ENCODE assay signal across 24 mouse cellular contexts in the genomic region with DNA sequence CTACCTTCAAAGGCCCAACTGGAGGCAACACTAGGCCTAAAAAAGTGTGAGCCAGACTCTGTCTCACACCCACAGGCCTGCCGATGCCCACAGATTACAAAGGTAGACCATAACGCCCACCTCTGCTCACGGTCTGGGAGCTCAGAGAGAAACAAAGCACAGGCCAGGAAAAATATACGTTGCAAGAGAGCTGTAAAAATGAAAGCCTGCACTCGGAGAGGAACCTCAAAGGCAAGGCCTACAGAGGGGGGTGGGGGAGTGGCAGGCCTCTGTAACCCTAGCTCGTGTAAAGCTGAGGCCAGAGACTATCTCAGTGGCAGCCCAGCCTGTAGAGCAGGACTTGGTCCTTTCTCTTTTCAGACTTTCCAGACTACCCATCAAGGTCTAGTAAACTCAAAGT. TPM values are rescaled to one million over a fixed set of nuclear protein-coding genes. Genes with fewer than 3 reads are reported as not detected.
DNase-seq lines count a peak whose midpoint lies in the region; ATAC-seq and TF ChIP-seq lines count a peak whose summit lies in the region.
"Had no signal": no experiment of that assay in that cellular context is flagged by ENCODE, and none has a peak within 500 bp of the region (broad histone marks: within the 10 kb centered on the region; RNA-seq: fewer than 3 reads in every experiment).

No protein-coding gene starts in this region.

- no peak for DNase-seq in kidney, adult 18-20 months
- peak; percentile 66 for DNase-seq in CD4-positive helper T cell, adult 2 months (ENCODE audit: low read depth, low spot score)
- peak; percentile 42 for DNase-seq in R1 (ENCODE audit: low read depth, low spot score)
- DNase-seq in midbrain, postnatal 0 days (ENCODE audit: low spot score), result no peak
- DNase-seq in adrenal gland, adult 2 months, result no peak
- no peak for DNase-seq in ovary, adult 18-20 months (ENCODE audit: low spot score)
- DNase-seq: adrenal gland, postnatal 25 days; cerebellum, adult 2 months; cerebellum, postnatal 36 days; heart, postnatal 14 days; kidney, postnatal 10 days; lung, adult 2 months; retina, postnatal 1 day; thymus, postnatal 4 days had no signal

- peaks cover 71% of the 10 kb centered on the region for H3K36me3 ChIP-seq in kidney, embryonic 14.5 days (ENCODE audit: control insufficient read depth, insufficient read depth, low read length)
- peaks cover 53% of the 10 kb centered on the region for H3K36me3 ChIP-seq in midbrain, postnatal 0 days (ENCODE audit: insufficient read depth, low read length)

- TF ChIP-seq CTCF in midbrain, postnatal 0 days (IDR thresholded peaks at IDR 0.05), result no peak

- ATAC-seq in kidney, embryonic 14.5 days (ENCODE audit: low FRiP score, low TSS enrichment), result 0 out of 2 replicates have a peak, but pooled peaks have one; percentile 49
- peak; percentile 67 for ATAC-seq in inflammation-experienced regulatory T-cells, adult 6 months
- no peak for ATAC-seq in midbrain, postnatal 0 days (ENCODE audit: low FRiP score)
- ATAC-seq: forebrain, embryonic 14.5 days; midbrain, embryonic 15.5 days had no signal

- H3K4me2 ChIP-seq in kidney, embryonic 14.5 days (replicated peaks; ENCODE audit: low read depth, low read length), result no peak overlapping the region
- no peak overlapping the region for H3K4me2 ChIP-seq in midbrain, postnatal 0 days (ENCODE audit: low read depth, low read length, poor library complexity, severe bottlenecking)
- H3K4me2 ChIP-seq: heart, embryonic 11.5 days; hindbrain, embryonic 12.5 days; liver, embryonic 11.5 days; midbrain, embryonic 15.5 days had no signal

- H3K27me3 ChIP-seq in kidney, embryonic 14.5 days (ENCODE audit: control insufficient read depth, insufficient read depth, low read length), result no peaks in the 10 kb centered on the region
- no peaks in the 10 kb centered on the region for H3K27me3 ChIP-seq in midbrain, postnatal 0 days (ENCODE audit: insufficient read depth, low read length)
- H3K27me3 ChIP-seq: hindbrain, embryonic 12.5 days; megakaryocyte, embryonic 14.5 days; midbrain, embryonic 15.5 days had no signal

- no peaks in the 10 kb centered on the region for H3K9me3 ChIP-seq in kidney, embryonic 14.5 days (ENCODE audit: control insufficient read depth, low read length)
- H3K9me3 ChIP-seq in midbrain, postnatal 0 days (ENCODE audit: low read length), result no peaks in the 10 kb centered on the region
- H3K9me3 ChIP-seq: hindbrain, embryonic 12.5 days; megakaryocyte, embryonic 14.5 days; midbrain, embryonic 15.5 days had no signal

- WGBS in kidney, embryonic 14.5 days, result 40% methylated on average over 6 of the region's 6 CpGs
- WGBS in midbrain, postnatal 0 days, result 82% methylated on average over 6 of the region's 6 CpGs

- no peak overlapping the region for H3K4me3 ChIP-seq in kidney, embryonic 14.5 days (ENCODE audit: low read length)
- H3K4me3 ChIP-seq in midbrain, postnatal 0 days (ENCODE audit: low read depth, low read length), result no peak overlapping the region
- H3K4me3 ChIP-seq: hindbrain, embryonic 12.5 days; megakaryocyte, embryonic 14.5 days; midbrain, embryonic 15.5 days had no signal

- H3K27ac ChIP-seq in kidney, embryonic 14.5 days (ENCODE audit: low read depth, low read length), result no peak overlapping the region
- no peak overlapping the region for H3K27ac ChIP-seq in midbrain, postnatal 0 days (ENCODE audit: low read depth, low read length)
- H3K27ac ChIP-seq: hindbrain, embryonic 12.5 days; midbrain, embryonic 15.5 days had no signal

- no peaks in the 10 kb centered on the region for H3K4me1 ChIP-seq in kidney, embryonic 14.5 days (ENCODE audit: control insufficient read depth, insufficient read depth, low read length)
- no peaks in the 10 kb centered on the region for H3K4me1 ChIP-seq in midbrain, postnatal 0 days (ENCODE audit: insufficient read depth, low read length)
- H3K4me1 ChIP-seq: hindbrain, embryonic 12.5 days; midbrain, embryonic 15.5 days had no signal

- H3K9ac ChIP-seq in kidney, embryonic 14.5 days (ENCODE audit: low read depth, low read length), result no peak overlapping the region
- H3K9ac ChIP-seq in midbrain, postnatal 0 days (replicated peaks; ENCODE audit: low read length, poor library complexity, severe bottlenecking), result no peak overlapping the region
- H3K9ac ChIP-seq: hindbrain, embryonic 12.5 days; midbrain, embryonic 15.5 days had no signal

RNA-seq across cellular contexts. Expression of a gene that starts 13.4 kb away (rescaled TPM):
- polyA plus RNA-seq in kidney, embryonic 14.5 days (2014; fragmentation: Nextera tagmentation; extraction: Ambion mirVana), result 66.4 and 131 TPM in 2 replicates
- polyA plus RNA-seq in inflammation-experienced regulatory T-cells, adult 6 months (2017; shearing (Covaris generic)), result 10 to 100 TPM; 32.6 to 52.2 (median 45.6) TPM
- 68.8 and 72.7 TPM in 2 replicates for total RNA-seq in midbrain, postnatal 0 days (2014; rRNA removed)
- polyA plus RNA-seq in midbrain, postnatal 0 days (2015; fragmentation: Nextera tagmentation; extraction: Ambion mirVana), result 45.5 and 46.0 TPM in 2 replicates
- 10 to 100 TPM; 82.7 to 96.5 TPM for total RNA-seq in adrenal gland, adult 2 months (2021)
- polyA plus RNA-seq in adrenal gland, adult 2 months (2012; rRNA removed), result 86.7 and 89.4 TPM in 2 replicates

RNA-seq across cellular contexts. Expression of a gene that starts 29.8 kb away (rescaled TPM):
- 20.4 and 35.8 TPM in 2 replicates for polyA plus RNA-seq in kidney, embryonic 14.5 days (2014; fragmentation: Nextera tagmentation; extraction: Ambion mirVana)
- polyA plus RNA-seq in inflammation-experienced regulatory T-cells, adult 6 months (2017; shearing (Covaris generic)), result 10 to 100 TPM; 30.3 to 73.9 (median 72.5) TPM
- total RNA-seq in midbrain, postnatal 0 days (2014; rRNA removed), result 164 and 176 TPM in 2 replicates
- polyA plus RNA-seq in midbrain, postnatal 0 days (2015; fragmentation: Nextera tagmentation; extraction: Ambion mirVana), result 164 and 174 TPM in 2 replicates
- total RNA-seq in adrenal gland, adult 2 months (2021), result 10 to 100 TPM; 38.7 to 39.3 TPM
- 22.8 and 24.1 TPM in 2 replicates for polyA plus RNA-seq in adrenal gland, adult 2 months (2012; rRNA removed)

RNA-seq across cellular contexts. Expression of a gene that starts 29.9 kb away (rescaled TPM):
- 0.11 and 0.37 TPM in 2 replicates for polyA plus RNA-seq in kidney, embryonic 14.5 days (2014; fragmentation: Nextera tagmentation; extraction: Ambion mirVana)
- not detected for polyA plus RNA-seq in inflammation-experienced regulatory T-cells, adult 6 months (2017; shearing (Covaris generic))
- 0.47 and 1.1 TPM in 2 replicates for total RNA-seq in midbrain, postnatal 0 days (2014; rRNA removed)
- polyA plus RNA-seq in midbrain, postnatal 0 days (2015; fragmentation: Nextera tagmentation; extraction: Ambion mirVana), result 0.51 and 0.60 TPM in 2 replicates
- under 1 TPM in 1 of 2 experiments, not detected in 1; 0.09 TPM for total RNA-seq in adrenal gland, adult 2 months (2021)
- polyA plus RNA-seq in adrenal gland, adult 2 months (2012; rRNA removed), result not detected in 2 replicates
- total RNA-seq: gastrocnemius, postnatal 4 days; neutrophil, adult 5-6 weeks had no signal

RNA-seq across cellular contexts. Expression of a gene that starts 43.7 kb away (rescaled TPM):
- polyA plus RNA-seq in kidney, embryonic 14.5 days (2014; fragmentation: Nextera tagmentation; extraction: Ambion mirVana), result not detected in 2 replicates
- not detected for polyA plus RNA-seq in inflammation-experienced regulatory T-cells, adult 6 months (2017; shearing (Covaris generic))
- total RNA-seq in midbrain, postnatal 0 days (2014; rRNA removed), result 0.16 and 0.19 TPM in 2 replicates
- polyA plus RNA-seq in midbrain, postnatal 0 days (2015; fragmentation: Nextera tagmentation; extraction: Ambion mirVana), result 0.09 and 0.12 TPM in 2 replicates
- not detected for total RNA-seq in adrenal gland, adult 2 months (2021)
- polyA plus RNA-seq in adrenal gland, adult 2 months (2012; rRNA removed), result 0.11 and 0.12 TPM in 2 replicates
- total RNA-seq: adrenal gland, postnatal 25 days; gastrocnemius, postnatal 4 days; heart, postnatal 14 days; neutrophil, adult 5-6 weeks had no signal
- polyA plus RNA-seq: forebrain, embryonic 14.5 days; heart, embryonic 11.5 days; liver, embryonic 11.5 days; midbrain, embryonic 15.5 days had no signal

RNA-seq across cellular contexts. Expression of a gene that starts 59.8 kb away (rescaled TPM):
- polyA plus RNA-seq in kidney, embryonic 14.5 days (2014; fragmentation: Nextera tagmentation; extraction: Ambion mirVana), result 9.7 and 13.0 TPM in 2 replicates
- 10 to 100 TPM in 2 of 3 experiments, 1 to 10 TPM in 1; 8.3 to 14.8 (median 13.3) TPM for polyA plus RNA-seq in inflammation-experienced regulatory T-cells, adult 6 months (2017; shearing (Covaris generic))
- total RNA-seq in midbrain, postnatal 0 days (2014; rRNA removed), result 20.1 and 22.5 TPM in 2 replicates
- 9.6 and 10.2 TPM in 2 replicates for polyA plus RNA-seq in midbrain, postnatal 0 days (2015; fragmentation: Nextera tagmentation; extraction: Ambion mirVana)
- total RNA-seq in adrenal gland, adult 2 months (2021), result 10 to 100 TPM; 10.7 to 12.5 TPM
- polyA plus RNA-seq in adrenal gland, adult 2 months (2012; rRNA removed), result 41.3 and 46.2 TPM in 2 replicates

Comparison
In these comparisons a context has a peak if more than half of its experiments do, and no peak if none do; other contexts are left out.
1. DNase-seq: peak in CD4-positive helper T cell, adult 2 months (single experiment) and R1 (single experiment); none in kidney, adult 18-20 months (single experiment), midbrain, postnatal 0 days (single experiment), adrenal gland, adult 2 months (single experiment) and ovary, adult 18-20 months (single experiment).